Mouse (Mus musculus) heart, adult 9 months (tissue): ENCODE data around the gene Slco6c1.

ENCODE experiments used
- DNase-seq, 2 experiments: peaks; one replicate each; pipeline ENCODE4 v3.0.0; 2022; ENCODE audit warnings: low spot score in 2 of 2

Slco6c1 gene

DNA sequence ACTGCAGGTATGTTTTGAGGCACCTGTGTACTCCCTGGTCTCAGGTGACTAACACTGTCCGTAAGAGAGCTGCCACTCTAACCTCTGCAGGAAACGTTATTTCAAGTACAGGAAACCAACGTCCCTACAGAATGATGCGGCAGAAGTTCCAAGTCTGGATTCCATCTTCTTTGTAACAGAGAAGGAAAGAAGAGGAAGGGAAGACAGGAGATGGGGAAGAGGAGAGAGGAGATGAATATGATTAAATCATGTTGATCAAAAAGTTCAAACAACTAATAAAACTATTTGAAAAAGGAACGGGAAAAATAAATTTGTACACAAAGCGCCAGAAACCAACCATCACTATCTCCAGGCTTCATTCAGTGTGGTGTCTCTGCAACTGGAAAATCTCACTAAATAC is at the start of gene Slco6c1:
TSS of gene Slco6c1 (minus strand) at position 101 of the 400 bp plus-strand sequence.
- DNase-seq = no peak

DNA sequence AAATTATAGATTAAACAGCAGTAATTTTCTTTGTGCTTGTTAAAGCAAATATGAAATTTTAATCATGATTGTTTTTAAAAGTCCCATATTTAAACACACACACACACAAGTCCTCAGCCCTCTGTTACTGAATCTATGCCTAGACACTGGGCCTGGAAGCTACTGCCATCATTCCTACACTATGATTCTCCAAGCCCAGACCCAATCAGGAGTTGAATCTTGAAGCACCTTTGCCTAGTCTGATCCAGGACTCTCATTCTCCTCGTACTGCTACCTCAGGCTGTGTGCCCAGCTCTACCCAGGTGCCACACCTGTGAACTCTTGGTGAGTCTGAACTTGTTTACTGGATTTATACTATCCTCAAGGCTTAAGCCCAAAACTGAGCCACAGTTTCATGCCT is 89.1 kb downstream of the Slco6c1 start:
- no peak for DNase-seq

DNA sequence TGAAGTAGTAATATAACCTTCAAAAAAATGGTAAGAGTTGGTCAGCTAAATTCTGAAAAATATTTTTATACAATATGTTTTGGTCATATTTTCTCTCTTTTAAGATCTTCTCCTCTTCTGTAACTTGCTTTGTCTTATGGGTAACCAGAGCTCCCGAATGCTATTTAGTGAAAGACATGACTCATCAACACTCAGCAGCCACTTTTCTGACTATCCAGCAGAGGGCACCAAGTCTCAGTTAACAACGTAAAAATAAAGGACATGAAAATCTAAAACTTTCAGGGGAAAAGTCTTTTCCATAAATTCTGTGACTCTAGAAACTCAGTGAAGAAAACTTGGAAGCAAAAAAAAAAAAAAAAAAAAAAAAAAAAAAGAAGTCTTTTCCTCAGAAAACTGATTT is 89.6 kb downstream of the Slco6c1 start:
- DNase-seq = no peak

DNA sequence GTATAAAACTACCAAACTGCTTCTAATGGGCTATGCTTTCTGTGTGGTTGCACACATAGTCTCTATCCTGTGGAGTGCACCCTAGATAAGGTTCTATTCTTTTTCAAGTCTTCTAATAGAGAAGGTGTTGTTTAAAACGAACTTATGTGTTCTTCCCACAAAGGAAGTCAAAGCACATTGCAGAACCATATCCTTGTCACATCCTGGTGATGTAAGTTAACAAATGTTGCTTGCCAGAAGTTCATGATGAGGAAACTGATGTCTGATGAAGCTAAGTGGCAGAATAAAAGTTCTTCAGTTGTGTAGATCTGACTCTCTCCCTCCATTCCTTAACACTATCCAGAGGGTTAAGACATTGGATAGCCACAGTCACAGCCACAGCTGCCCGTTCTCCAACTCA is 90.1 kb downstream of the Slco6c1 start:
- no peak for DNase-seq

DNA sequence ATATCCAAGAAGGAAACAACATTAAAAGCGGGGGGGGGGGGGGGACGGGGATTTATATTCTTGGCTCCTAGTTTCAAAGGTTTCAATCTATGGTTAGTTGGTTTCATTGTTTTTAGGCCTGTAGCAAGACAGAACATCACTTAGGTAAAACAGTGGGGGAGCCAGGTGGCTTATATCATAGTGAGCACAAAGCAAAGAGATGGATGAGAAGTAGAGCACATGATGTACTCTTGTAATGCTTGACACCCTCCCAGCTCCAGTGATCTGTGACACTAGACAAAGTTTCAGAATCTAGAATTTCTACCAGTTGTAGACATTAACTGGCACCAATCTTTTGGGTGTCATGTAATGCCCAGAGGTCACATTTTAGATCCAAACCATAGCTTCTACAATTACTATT is 106.7 kb downstream of the Slco6c1 start:
- DNase-seq = no peak

DNA sequence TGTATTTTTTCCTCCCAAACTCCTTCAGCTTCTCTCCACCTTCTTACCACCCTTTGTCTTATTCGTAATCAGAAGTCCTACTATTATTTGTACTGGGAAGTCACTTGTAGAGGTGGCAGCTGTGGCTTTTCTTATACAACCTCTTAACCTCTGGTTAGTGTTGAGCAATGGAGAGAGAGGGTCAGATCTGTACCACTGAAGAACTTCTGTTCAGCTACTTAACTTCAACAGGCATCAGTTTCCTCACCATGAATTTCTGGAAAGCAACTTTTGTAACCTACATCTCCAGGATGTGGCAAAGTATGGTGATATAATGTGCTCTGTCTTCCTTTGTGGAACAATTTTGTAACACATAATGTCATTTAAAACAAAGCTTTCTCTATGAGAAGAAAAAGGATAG is 108.7 kb downstream of the Slco6c1 start:
- no peak for DNase-seq

DNA sequence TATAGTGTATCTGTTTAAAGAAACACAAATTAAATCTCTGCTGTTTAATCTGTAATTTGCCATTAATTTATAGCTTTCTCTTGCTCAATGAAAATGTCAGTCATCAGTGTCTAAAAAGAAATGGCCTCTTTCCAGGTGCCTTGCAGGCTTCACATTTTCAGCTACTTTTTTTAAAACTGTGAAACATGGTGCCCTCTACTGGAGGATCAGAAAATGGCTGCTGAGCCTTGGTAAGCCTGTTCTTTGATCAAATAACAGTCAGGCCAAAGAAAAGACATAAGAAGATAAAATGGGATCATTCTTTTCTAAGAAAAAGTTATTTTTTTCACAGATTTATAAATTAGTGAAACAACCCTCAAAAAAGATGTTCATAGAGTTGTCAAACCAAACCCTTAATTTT is 109.1 kb downstream of the Slco6c1 start:
- no peak for DNase-seq
